Mouse (Mus musculus): ENCODE measurements around the gene AC192777.2. TPM values are rescaled to one million over a fixed set of nuclear protein-coding genes. Genes with fewer than 3 reads are reported as not detected.
"Not testable (repeated sequence)": the region's sequence is repeated elsewhere in the genome, so short reads cannot be mapped to it uniquely, and the experiment has no call there.

Gene AC192777.2
- not detected in 2 replicates for polyA plus RNA-seq (2015; fragmentation: Nextera tagmentation; extraction: Ambion mirVana)

- not testable (repeated sequence) for H3K27me3 ChIP-seq (ENCODE audit: control insufficient read depth, insufficient read depth, low read depth, low read length); H3K36me3 ChIP-seq (ENCODE audit: control insufficient read depth, insufficient read depth, low read length); H3K4me3 ChIP-seq (ENCODE audit: low read length); H3K9me3 ChIP-seq (ENCODE audit: control insufficient read depth, low read length); H3K27ac ChIP-seq (ENCODE audit: low read length); H3K4me1 ChIP-seq (replicated peaks; ENCODE audit: control insufficient read depth, insufficient read depth, low read length); H3K4me2 ChIP-seq (ENCODE audit: low read depth, low read length); H3K9ac ChIP-seq (ENCODE audit: low read length); ATAC-seq (ENCODE audit: low read depth)
- WGBS: 63% methylated on average over 1 of the region's 1 CpGs
Measured at GRCm38 (mm10) chr17:40095150-40095549, at the start of gene AC192777.2. AC192777.2 (plus strand) TSS chr17:40095450.

- H3K36me3 ChIP-seq (ENCODE audit: control insufficient read depth, insufficient read depth, low read length); H3K27ac ChIP-seq (ENCODE audit: low read length); H3K4me3 ChIP-seq (ENCODE audit: low read length); H3K9me3 ChIP-seq (ENCODE audit: control insufficient read depth, low read length); ATAC-seq (ENCODE audit: low read depth); H3K4me2 ChIP-seq (ENCODE audit: low read depth, low read length); H3K9ac ChIP-seq (ENCODE audit: low read length); H3K4me1 ChIP-seq (replicated peaks; ENCODE audit: control insufficient read depth, insufficient read depth, low read length); H3K27me3 ChIP-seq (ENCODE audit: control insufficient read depth, insufficient read depth, low read depth, low read length): not testable (repeated sequence)
- WGBS: 77% methylated on average over 6 of the region's 6 CpGs
Measured at GRCm38 (mm10) chr17:40116172-40116571, 20.9 kb downstream of the AC192777.2 start.

GRCm38 (mm10) chr17:40116877-40117276 is 21.6 kb downstream of the AC192777.2 start:
- not testable (repeated sequence) for H3K27ac ChIP-seq (ENCODE audit: low read length); H3K36me3 ChIP-seq (ENCODE audit: control insufficient read depth, insufficient read depth, low read length); H3K9me3 ChIP-seq (ENCODE audit: control insufficient read depth, low read length); H3K4me2 ChIP-seq (ENCODE audit: low read depth, low read length); H3K9ac ChIP-seq (ENCODE audit: low read length); ATAC-seq (ENCODE audit: low read depth); H3K27me3 ChIP-seq (ENCODE audit: control insufficient read depth, insufficient read depth, low read depth, low read length); H3K4me3 ChIP-seq (ENCODE audit: low read length); H3K4me1 ChIP-seq (replicated peaks; ENCODE audit: control insufficient read depth, insufficient read depth, low read length)
- 47% methylated on average over 4 of the region's 4 CpGs for WGBS

Small RNAs within 50 kb of the gene (microRNA-seq; reads per million reads assigned to microRNA genes)
- gene Gm26376: not detected

Other genes with a start within 250 kb of the AC192777.2 start
- gene Esp38, start 144.9 kb upstream of the AC192777.2 start, polyA plus RNA-seq (2015; fragmentation: Nextera tagmentation; extraction: Ambion mirVana): not detected in 2 replicates
- gene Pgk2, start 113.2 kb downstream of the AC192777.2 start, polyA plus RNA-seq (2015; fragmentation: Nextera tagmentation; extraction: Ambion mirVana): not detected in 2 replicates
- not detected in 2 replicates for gene Crisp3, start 146.8 kb downstream of the AC192777.2 start, polyA plus RNA-seq (2015; fragmentation: Nextera tagmentation; extraction: Ambion mirVana)
- gene Crisp1, start 223.8 kb downstream of the AC192777.2 start, polyA plus RNA-seq (2015; fragmentation: Nextera tagmentation; extraction: Ambion mirVana): not detected in 2 replicates